Mouse (Mus musculus) v-Abl transformed pro-B cells (cell line): Measurements from ENCODE around the gene Stxbp4.

ENCODE experiments used
- in situ Hi-C, 2 experiments: fragments of 400-800 bp; cut with MboI; formaldehyde crosslinking; loops; one replicate each; pipeline ENCODE4 v1.15.1; 2025; ENCODE audit not compliant: unreplicated experiment in 2 of 2

The Stxbp4 gene

GRCm38 (mm10) chr11:90576282-90576972 lies 61.5 kb downstream of the Stxbp4 start:
- in situ Hi-C loops: no loop called here

- in situ Hi-C loops: no loop called here
Measured at GRCm38 (mm10) chr11:90575491-90576048, 62.3 kb downstream of the Stxbp4 start.

DNA sequence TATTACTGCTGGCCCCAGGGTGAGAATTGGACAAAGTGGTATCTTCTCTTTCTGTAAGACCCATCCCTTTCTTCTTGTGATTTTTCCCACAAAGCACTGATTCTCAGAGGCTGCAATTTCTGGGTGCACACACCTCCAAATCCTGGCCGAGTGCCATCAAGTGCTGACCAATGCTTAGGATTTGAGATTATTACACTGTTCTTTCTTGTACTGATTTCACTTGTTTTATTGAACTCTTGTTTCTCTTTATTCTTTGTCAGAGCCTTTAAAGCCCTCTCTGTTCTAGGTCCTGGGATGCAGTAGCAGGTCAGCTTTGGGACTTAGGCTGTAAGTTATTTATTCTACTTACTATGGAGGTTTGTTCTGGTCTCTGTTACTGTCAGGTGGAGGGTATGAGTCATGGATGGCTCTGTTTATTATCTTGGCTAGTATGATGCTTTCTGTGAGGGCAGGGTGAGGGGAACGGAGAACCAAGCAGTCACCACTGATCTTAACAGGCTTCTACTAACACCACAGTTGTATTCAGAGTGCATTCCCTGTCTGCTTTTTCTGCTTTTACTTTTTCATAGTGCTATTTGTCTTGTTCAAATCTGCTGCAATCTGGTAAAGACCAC lies 67.1 kb downstream of the Stxbp4 start:
- in situ Hi-C loops: no loop called here

DNA sequence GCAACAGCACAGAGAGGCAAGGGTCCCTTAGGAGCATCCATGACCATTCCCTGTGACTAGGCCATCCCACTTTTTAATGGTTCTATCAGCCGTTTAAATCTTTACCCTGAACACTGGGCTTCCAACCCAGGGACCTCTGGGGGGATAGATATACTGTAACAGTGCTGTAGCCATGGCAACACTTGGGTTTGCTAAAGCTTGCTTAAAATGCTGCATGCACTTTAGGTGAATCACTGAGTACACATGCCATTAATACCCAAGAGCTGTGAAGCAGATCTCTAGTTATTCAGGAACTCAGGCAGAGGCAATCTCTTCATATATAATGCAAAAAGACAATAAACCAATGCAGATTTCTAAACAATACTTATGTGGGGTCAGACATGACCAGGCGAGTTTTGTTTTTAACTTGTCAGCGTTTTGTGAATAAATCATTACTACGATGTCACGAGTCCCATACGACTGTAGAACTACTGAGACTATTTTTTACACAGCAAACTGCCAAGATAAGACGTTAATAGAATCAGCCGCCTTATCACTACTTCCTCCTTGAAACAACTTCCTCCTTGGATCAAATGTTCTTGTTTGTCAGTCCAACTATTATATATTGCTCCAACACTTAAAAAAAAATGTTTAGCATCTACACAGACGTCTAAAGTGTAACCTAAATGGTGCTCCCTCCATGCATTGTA lies 79.4 kb downstream of the Stxbp4 start:
- in situ Hi-C loops: no loop called here

DNA sequence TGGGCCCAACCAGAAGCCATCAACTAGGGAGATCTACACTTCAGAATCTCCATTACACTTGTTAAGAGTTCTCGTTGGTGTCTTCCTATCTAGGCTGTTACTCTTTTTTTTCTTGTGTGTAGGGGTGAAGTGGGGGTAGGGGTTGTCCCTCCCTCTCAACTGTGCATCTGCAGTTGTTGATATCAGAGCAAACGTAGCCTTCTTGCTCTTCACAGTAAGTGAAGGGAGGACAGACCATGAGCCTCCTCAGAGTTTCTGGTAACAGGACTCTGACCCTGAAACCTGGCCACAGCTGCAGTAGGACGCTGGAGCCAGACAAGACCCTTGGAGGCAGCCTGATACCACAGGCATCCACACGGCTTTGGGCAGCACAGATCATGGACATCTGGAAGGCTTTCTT lies 81.4 kb downstream of the Stxbp4 start:
- in situ Hi-C loops: no loop called here

- in situ Hi-C loops: no loop called here
Measured at GRCm38 (mm10) chr11:90553963-90554362, 83.9 kb downstream of the Stxbp4 start.

DNA sequence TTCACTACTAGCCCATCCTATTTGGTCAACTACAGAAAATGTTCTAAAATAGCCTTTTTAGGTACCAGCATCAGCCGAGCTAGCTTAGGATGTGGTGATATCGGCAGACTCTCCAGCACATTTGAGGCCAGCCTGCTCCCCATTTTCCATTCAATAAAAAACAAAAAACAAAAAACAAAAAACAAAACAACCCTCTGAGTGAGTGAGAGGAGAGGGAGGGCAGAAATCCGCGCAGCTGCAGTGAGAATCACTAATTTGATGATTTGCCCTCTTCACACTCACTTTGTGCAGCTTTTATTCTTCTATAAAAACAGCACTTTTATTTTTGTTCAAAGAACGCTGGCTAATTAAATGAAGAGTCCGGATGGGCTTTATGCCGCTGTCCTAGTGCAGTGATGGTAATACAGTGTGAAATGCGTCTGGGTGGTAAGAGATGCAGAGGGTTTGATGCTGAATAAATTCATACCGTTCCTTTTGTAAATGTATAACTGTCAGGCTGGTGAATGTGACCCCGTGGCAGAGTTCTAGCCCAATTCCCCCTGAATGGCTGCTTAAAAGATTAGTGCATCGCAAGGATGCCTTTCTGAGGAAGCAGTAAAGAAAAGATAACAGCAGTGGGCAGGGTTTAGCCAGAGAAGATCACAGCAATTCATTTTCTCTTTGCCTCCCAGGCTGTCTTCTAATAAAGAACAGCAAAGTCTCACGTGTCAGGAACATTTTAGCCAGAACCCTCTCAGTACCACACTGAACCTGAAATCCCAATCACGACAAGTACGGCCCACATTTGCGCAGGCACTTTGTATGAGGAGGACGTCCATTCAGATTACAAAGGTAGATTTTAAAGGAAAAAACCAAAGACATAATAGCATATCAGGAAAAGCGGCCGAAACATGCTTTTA lies 85.3 kb downstream of the Stxbp4 start:
- in situ Hi-C loops: no loop called here

DNA sequence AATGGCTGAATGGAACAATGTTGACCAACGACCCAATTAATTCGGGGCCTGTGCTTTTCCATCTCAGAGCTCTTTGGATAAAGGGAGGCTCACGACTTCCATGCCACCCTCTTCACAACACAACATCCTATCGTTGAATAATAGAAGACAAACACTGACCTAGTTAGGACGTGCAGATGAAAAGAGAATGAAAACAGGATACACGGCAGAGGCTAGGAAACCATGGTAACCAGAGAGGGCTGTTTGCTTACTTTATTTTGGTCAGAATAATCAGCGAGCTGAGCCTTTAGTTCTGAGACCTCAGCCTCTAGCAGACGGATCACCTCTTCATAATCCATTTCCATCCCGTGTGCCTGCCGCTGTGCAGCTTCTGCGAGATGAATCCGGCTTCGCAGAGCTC lies 89.3 kb downstream of the Stxbp4 start:
- in situ Hi-C loops: no loop called here

DNA sequence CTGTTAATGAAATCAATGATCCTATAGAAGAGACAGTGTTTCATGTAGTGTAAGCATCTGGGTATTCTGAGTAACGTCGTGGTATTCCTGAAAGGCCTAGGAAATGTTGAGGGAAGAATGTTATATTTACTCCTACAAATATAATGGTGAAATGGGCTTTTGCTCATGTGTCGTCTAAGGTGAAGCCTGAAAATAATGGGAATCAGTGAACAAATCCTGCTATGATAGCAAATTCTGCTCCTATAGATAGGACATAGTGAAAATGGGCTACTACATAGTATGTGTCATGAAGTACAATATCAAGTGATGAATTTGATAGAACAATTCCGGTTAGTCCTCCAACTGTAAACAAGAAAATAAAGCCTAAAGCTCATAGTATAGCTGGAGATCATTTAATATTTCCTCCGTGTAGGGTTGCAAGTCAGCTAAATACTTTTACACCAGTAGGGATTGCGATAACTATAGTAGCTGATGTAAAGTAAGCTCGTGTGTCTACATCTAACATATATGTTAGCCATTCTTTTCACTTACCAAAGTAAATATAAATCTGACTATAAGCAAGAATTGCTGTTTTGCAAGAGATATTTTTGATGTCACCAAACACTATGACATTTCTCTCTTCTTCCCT lies 99.1 kb downstream of the Stxbp4 start:
- in situ Hi-C loops: no loop called here

DNA sequence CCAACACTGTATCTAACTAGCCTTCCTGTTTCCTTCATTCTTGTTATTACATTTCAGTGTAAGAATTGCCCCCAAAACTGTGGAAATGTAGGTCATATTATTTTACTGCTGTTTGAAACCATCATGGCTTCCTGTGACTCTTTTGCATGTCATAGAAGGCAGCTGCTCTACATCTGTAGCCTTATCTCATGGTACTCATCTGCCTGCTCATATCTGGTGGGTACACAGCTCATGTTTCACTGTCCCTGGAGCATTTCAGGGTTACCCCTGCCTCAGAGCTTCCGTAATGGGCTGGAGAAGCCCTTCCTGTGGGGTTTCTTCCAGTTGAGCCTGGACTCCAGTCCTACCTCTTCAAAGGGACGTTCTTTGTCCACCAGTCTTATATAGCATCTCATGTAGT lies 112.6 kb downstream of the Stxbp4 start:
- in situ Hi-C loops: no loop called here

DNA sequence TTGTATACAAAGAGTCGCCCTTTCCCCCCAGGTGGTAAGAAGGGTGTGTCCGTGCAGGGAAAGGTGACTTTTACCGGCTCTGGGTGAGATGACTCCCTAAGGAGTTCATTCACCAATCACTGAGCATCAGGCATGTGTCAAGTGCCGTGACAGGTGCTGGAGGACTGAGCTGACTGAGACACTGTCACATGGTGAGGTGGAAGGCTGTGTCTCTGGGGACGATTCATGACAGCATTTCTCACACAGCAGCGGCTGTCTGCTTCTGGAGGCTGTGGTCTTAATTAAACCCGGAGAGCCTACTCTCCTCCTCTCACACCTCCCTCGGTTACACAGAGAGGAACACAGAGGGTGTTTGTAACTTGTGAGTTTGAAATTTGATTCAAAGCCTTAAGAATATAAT lies 116.8 kb downstream of the Stxbp4 start:
- in situ Hi-C loops: no loop called here

DNA sequence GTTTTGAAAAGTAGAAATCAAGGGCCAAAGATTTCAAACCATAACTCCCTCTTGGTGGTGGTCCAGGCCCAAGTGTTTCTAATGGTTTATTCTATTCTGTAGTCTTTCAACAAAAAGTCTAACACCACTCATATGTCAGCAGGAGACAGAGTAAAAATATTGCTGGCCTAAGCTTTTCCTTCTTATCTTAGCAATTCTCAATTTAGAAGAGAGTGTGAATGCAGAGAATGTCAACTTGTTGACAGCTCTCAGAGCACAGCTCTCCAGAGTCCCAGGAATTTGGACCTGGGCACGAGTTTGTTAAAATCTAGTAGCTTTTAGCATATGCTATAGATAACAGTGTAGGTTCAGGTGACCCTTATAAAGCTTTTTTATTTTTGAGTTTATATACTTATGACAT lies 120.1 kb downstream of the Stxbp4 start:
- in situ Hi-C loops: no loop called here

GRCm38 (mm10) chr11:90512538-90513219 lies 125.2 kb downstream of the Stxbp4 start:
- in situ Hi-C loops: no loop called here

DNA sequence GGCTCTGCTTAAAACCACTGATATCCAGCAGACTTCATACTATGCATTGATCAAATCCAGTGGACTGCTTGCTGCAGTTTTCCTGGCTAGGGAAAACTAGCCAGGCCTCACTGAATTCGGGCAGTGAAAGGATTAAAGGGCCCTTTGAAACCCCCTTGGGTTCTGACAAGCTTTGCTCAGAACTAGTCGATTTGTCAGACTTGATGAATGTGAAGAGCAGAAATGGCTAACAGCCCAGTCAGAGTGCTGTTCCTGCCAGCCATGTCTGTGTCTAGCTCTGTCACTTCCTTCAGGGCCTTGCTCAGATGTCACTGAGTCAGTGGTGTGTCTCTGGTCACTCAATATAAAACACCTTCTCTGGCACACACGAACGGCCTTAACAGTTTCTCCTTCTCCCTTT lies 136.0 kb downstream of the Stxbp4 start:
- in situ Hi-C loops: no loop called here

- in situ Hi-C loops: no loop called here
Measured at GRCm38 (mm10) chr11:90499918-90500317, 138.0 kb downstream of the Stxbp4 start.

- in situ Hi-C loops: no loop called here
Measured at GRCm38 (mm10) chr11:90498461-90498860, 139.4 kb downstream of the Stxbp4 start.

- in situ Hi-C loops: no loop called here
Measured at GRCm38 (mm10) chr11:90494981-90495380, 142.9 kb downstream of the Stxbp4 start.

GRCm38 (mm10) chr11:90492511-90492910 lies 145.4 kb downstream of the Stxbp4 start:
- in situ Hi-C loops: no loop called here

- in situ Hi-C loops: no loop called here
Measured at GRCm38 (mm10) chr11:90489166-90489565, 148.7 kb downstream of the Stxbp4 start.

DNA sequence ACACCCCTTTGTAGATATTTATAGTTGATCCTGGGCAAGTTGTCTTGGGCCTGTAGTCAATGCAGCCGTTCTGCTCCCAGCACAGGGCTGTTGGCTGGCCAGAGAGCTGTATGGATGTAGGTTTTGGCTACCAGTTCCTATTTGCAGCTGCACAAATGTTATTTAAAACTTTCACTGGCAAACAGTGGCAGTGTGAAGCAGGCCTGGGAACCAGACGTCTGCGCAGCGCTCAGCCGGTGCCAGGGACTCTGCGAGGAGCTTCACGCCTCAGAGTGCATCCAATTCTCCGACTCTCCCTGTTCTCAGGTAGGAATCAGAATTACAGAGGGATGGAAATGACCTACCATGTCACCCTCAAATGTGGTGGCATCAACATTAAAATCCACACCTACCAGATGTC lies 150.2 kb downstream of the Stxbp4 start:
- in situ Hi-C loops: no loop called here
